22 mouse cellular contexts compared by ENCODE assay signal in genomic region chr13:54103866-54104265, GRCm38 (mm10). TPM values are rescaled to one million over a fixed set of nuclear protein-coding genes. Genes with fewer than 3 reads are reported as not detected.
"Had no signal": no experiment of that assay in that cellular context is flagged by ENCODE, and none has a peak within 500 bp of the region (broad histone marks: within the 10 kb centered on the region; RNA-seq: fewer than 3 reads in every experiment).

No protein-coding gene starts in this region.

- DNase-seq: kidney, adult 9 months; kidney, postnatal 25 days; layer of hippocampus, adult 9-11 months; lung, postnatal 10 days; lung, postnatal 36 days; retina, postnatal 1 day; right cerebral cortex, postnatal 25 days; spleen, adult 18-20 months; thymus, postnatal 25 days had no signal

- H3K27me3 ChIP-seq: limb, embryonic 13.5 days; lung, embryonic 15.5 days; megakaryocyte, embryonic 14.5 days; midbrain, embryonic 12.5 days; midbrain, embryonic 15.5 days; neural tube, embryonic 12.5 days; neural tube, embryonic 15.5 days; stomach, embryonic 15.5 days had no signal

- ATAC-seq: midbrain, embryonic 15.5 days had no signal

- H3K4me3 ChIP-seq: layer of hippocampus, adult 2 months; limb, embryonic 10.5 days; limb, embryonic 13.5 days; lung, embryonic 15.5 days; megakaryocyte, embryonic 14.5 days; midbrain, embryonic 12.5 days; midbrain, embryonic 15.5 days; neural tube, embryonic 12.5 days; neural tube, embryonic 15.5 days; stomach, embryonic 15.5 days had no signal

RNA-seq across cellular contexts. Expression of gene Drd1, which starts 48.4 kb away (rescaled TPM):
- total RNA-seq: liver, adult 2 months had no signal
- polyA plus RNA-seq: large intestine, adult 2 months; limb, embryonic 10.5 days; limb, embryonic 13.5 days; liver, adult 2 months; liver, embryonic 14.5 days had no signal
